Mouse (Mus musculus): ENCODE data around the gene Plcl2.
"Not testable (repeated sequence)": the region's sequence is repeated elsewhere in the genome, so short reads cannot be mapped to it uniquely, and the experiment has no call there.

Plcl2 gene

GRCm38 (mm10) chr17:50500806-50501205 is 8.4 kb upstream of the Plcl2 start:
- DNase-seq: no peak

- peak; percentile 63 to 78 for DNase-seq
These were observed 6.1 kb upstream of the Plcl2 start for GRCm38 (mm10) chr17:50503075-50503474.

GRCm38 (mm10) chr17:50504070-50504846 is 4.9 kb upstream of the Plcl2 start:
- DNase-seq: no peak

- DNase-seq: no peak
These were observed 3.1 kb upstream of the Plcl2 start for GRCm38 (mm10) chr17:50505910-50506634.

GRCm38 (mm10) chr17:50506861-50507321 is 2.3 kb upstream of the Plcl2 start:
- DNase-seq: peak in 1 of 2 experiments; percentile 32

GRCm38 (mm10) chr17:50508055-50508774 is 988 bp upstream of the Plcl2 start:
- no peak for DNase-seq

GRCm38 (mm10) chr17:50508775-50509250 is 390 bp upstream of the Plcl2 start:
- peak; percentile 72 to 80 for DNase-seq

GRCm38 (mm10) chr17:50510279-50510678 is 1.1 kb downstream of the Plcl2 start:
- no peak for DNase-seq

- no peak for DNase-seq
These were observed 1.5 kb downstream of the Plcl2 start for GRCm38 (mm10) chr17:50510741-50511140.

- peak in 1 of 2 experiments; percentile 43 for DNase-seq
These were observed 3.0 kb downstream of the Plcl2 start for GRCm38 (mm10) chr17:50512222-50512621.

- no peak for DNase-seq
These were observed 3.6 kb downstream of the Plcl2 start for GRCm38 (mm10) chr17:50512841-50513240.

GRCm38 (mm10) chr17:50513376-50513775 is 4.2 kb downstream of the Plcl2 start:
- no peak for DNase-seq

GRCm38 (mm10) chr17:50514012-50514411 is 4.8 kb downstream of the Plcl2 start:
- DNase-seq: no peak

- no peak for DNase-seq
These were observed 6.7 kb downstream of the Plcl2 start for GRCm38 (mm10) chr17:50515926-50516325.

- no peak for DNase-seq
These were observed 8.7 kb downstream of the Plcl2 start for GRCm38 (mm10) chr17:50517781-50518415.

GRCm38 (mm10) chr17:50519588-50519987 is 10.4 kb downstream of the Plcl2 start:
- DNase-seq: no peak

GRCm38 (mm10) chr17:50522473-50523083 is 13.4 kb downstream of the Plcl2 start:
- no peak for DNase-seq

- no peak for DNase-seq
These were observed 15.8 kb downstream of the Plcl2 start for GRCm38 (mm10) chr17:50524970-50525369.

GRCm38 (mm10) chr17:50525821-50526220 is 16.6 kb downstream of the Plcl2 start:
- no peak for DNase-seq

- no peak for DNase-seq
These were observed 20.9 kb downstream of the Plcl2 start for GRCm38 (mm10) chr17:50530089-50530488.

- not testable (repeated sequence) for DNase-seq
These were observed 25.7 kb downstream of the Plcl2 start for GRCm38 (mm10) chr17:50534889-50535288.
